Mouse (Mus musculus) mature B cell (primary cell): Measurements from ENCODE around the gene Chaf1a.

Experiments
- in situ Hi-C: fragments of 300-500 bp; cut with MboI; formaldehyde crosslinking; loops from 2 replicates; pipeline ENCODE4 v1.14.3; 2019

Chaf1a gene

DNA sequence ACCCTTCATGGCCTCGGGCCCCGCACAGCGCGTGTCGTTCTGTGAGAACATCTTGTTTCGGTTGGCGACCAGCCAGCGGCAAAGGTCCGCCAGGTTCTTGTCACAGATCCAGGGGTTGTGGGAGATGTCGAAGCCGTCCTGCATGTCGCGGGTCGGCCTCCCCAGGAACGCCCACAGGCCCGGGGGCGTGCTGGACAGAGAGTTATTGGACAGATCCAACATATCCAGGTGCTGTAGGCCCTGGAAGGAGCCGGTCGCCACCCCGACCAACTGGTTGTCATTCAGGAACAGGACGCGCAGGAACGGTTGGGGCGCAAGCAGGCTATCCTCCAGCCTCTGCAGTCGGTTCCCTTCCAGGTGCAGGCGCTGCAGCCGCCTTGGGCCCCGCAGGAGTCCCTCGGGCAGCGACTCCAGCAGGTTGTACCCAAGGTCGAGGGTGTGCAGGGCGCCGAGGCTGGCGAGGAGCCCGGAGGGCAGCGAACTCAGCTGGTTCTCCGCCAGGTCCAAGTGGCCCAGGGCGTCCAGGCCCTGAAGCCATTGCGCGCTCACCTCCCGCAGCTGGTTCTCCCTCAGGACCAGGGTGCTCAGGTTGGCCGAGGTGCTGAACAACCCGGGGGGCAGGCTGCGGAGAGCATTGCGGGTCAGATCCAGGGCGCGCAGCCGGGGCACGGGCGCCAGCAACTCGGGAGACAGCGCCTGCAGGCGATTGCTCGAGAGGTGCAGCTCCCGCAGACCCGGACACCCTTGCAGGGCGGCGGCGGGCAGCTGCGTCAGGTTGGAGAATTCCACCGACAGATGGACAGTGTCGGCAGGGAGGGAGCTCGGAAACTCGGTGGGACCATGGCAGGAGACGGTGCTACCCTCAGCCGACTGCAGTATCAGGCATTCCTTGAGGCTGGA is 80.0 kb downstream of the Chaf1a start:
- in situ Hi-C loops: no loop called here

DNA sequence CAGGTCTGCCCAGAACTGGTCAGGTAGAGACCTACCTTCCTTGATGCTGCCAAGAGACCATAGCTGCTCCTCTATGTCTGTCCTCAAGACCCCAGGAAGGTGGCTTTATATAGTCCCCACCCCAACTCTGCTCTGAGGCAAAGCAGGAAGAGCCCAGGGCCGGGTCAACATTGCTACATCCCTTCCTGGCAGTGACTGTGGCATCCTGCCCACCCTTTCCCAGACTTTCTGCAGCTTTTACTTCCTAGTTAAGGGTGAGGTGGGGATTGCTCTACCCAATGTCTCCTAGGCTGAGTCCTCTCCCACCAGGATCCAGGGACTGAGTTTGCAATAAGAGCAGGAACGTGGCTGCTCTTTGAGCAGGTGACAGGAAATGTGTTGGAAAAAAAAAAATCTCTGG is 81.6 kb downstream of the Chaf1a start, which contains the start of gene Lrg1:
Lrg1 (minus strand) TSS at position 176 of the 400 bp plus-strand sequence.
- in situ Hi-C loops: no loop called here
